Mouse (Mus musculus) megakaryocyte-erythroid progenitor cell, adult 5 weeks (primary cell): ENCODE measurements around the gene Egln1. TPM values are rescaled to one million over a fixed set of nuclear protein-coding genes. Genes with fewer than 3 reads are reported as not detected.

ENCODE experiments used
- polyA plus RNA-seq: library from polyadenylated mRNA; stranded (reverse); fragments of >175 nt; gene quantifications from 2 replicates; pipeline ENCODE4 v1.2.3, GENCODE M21; 2012

Egln1 gene
- 15.7 and 15.9 TPM in 2 replicates for polyA plus RNA-seq

DNA sequence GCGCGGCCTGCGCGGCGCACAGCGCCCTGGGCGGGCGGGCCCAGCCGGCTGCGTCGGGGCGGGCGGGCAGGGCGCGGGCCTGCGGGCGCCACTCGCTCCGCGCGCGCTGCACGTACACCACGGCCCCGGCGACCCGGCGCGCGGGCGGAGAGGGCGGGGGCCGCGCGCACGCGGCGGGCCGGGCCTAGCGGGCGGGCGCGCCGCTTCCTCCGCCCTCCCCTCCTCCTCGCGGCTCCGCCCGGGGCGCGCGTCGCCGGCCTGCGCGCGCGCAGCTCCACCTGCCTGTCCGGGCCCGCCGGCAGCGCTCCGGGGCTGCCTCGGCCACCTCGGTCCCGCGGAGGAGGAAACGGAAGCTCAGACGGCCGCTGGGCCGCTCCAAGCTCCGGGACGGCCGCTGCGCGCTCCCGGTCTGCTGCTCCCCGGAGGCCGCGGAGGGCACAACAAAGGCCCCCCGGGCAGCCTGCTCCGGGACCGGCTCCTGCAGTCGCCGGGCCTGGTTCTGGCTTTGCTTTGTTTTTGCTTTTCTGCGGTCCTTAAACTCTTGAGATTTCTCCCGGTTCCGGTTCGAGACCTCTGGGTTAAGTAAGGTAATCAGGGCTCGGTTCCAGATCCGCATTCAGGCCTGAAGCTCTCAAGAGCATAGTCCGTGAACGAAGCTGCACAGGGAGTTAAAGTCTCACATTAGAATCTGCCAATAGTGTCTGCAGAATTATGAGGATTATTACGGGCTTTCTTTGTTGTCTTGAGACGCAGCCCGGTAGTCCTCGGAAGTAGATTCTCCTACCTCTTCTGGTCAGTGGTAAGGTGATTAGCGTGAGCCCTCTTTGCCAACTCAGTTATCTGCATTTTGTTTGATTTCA, at the start of gene Egln1:
Gene Egln1 (minus strand): TSS at position 116 of the 860 bp plus-strand sequence.

GRCm38 (mm10) chr8:124897386-124898250, 51.5 kb downstream of the Egln1 start, which contains the start of the genes Exoc8 and Sprtn:
TSS of gene Exoc8 (minus strand) at chr8:124897705.
TSS of gene Sprtn (plus strand) at chr8:124897886.

DNA sequence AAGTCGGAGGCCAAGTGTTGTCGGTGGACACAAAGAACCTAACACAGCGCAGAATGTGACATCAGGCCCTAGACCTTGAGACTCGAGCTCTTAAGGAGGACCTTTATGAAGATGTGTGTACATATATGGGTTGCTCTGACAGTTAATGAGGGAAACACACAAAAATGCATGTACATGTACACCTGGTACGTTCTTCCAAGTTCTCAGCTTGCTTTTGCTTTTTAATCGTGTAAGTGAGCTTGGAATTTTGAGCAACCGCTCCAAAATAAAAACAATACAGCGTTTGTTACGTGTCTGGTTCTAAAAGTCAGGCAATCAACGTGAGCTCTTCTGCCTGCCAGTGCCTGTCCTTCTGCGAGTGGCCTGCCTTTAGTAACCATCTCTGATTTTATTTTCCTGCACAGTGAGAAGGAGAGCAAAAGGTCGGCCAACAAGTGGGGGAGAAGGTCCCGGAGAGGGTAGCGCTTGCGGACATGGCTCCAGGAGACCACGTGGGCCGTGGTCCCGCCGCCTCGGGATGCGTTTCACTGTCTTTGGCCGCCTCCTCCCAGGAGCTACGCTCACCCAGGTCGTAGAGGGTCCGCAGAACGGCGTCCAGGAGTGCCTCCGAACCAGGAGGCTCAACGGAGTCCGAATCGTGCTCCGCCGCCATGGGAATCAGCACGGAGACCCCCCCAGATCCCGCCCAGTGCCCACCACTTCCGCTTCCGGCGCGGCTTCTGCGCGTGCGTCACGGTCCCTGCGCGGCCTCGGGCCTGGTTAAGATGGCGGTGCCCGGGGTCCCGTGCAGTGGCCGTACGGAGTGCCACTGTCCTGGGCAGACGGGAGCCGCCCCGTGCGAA, 86.6 kb downstream of the Egln1 start, which contains the start of the genes Gnpat and 2810004N23Rik:
Gene Gnpat (plus strand): TSS at position 713 of the 842 bp plus-strand sequence.
Gene 2810004N23Rik (minus strand): TSS at position 800 of the 842 bp plus-strand sequence.

Other genes with a start within 250 kb of the Egln1 start
- 12.7 and 14.4 TPM in 2 replicates for gene Ttc13, start 227.3 kb downstream of the Egln1 start, polyA plus RNA-seq
- 9.0 and 13.0 TPM in 2 replicates for gene Arv1, start 227.2 kb downstream of the Egln1 start, polyA plus RNA-seq
- gene Fam89a, start 197.5 kb downstream of the Egln1 start, polyA plus RNA-seq = 0.04 TPM in 1 of 2 replicates, not detected in the other
- gene Trim67, start 156.2 kb downstream of the Egln1 start, polyA plus RNA-seq = 0.03 TPM in 1 of 2 replicates, not detected in the other
- 79.0 and 88.4 TPM in 2 replicates for gene Gnpat, start 86.3 kb downstream of the Egln1 start, polyA plus RNA-seq
- gene 2810004N23Rik, start 86.2 kb downstream of the Egln1 start, polyA plus RNA-seq = 44.2 and 48.7 TPM in 2 replicates
- 3.7 and 4.0 TPM in 2 replicates for gene Exoc8, start 51.6 kb downstream of the Egln1 start, polyA plus RNA-seq
- 10.3 and 12.1 TPM in 2 replicates for gene Sprtn, start 51.4 kb downstream of the Egln1 start, polyA plus RNA-seq
- 25.9 and 26.2 TPM in 2 replicates for gene Tsnax, start 63.7 kb upstream of the Egln1 start, polyA plus RNA-seq
- gene Disc1, start 104.9 kb upstream of the Egln1 start, polyA plus RNA-seq = 1.6 and 1.7 TPM in 2 replicates